Mouse (Mus musculus): ENCODE measurements around the gene Gja4. TPM values are rescaled to one million over a fixed set of nuclear protein-coding genes. Genes with fewer than 3 reads are reported as not detected.

The Gja4 gene
- not detected in 2 replicates for polyA plus RNA-seq (2011; ENCODE audit: insufficient read length, low read depth, missing spikeins)

DNA sequence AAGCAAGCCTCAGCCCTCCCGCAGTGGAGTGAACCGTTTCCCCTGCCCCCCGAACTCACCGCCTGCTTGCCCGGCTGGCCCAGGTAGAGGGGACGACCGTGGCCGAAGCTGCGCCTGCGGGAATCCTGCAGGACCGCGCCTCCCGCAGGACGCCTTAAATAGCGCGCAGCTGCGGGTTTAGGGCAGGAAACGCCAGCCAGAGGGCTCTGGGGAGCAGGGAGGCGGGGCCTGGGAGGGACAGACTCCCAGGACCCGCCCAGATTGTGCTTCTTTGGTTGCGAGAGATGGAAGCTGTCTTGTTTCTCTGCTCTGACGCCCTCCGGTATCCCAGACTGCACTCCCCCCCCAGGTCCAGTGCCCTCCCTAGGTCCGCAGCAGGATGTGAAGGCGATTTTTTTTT, at the start of gene Gja4:
TSS of gene Gja4 (minus strand) at position 179 of the 400 bp plus-strand sequence.
- Histone ChIP-seq H3K4me1 (ENCODE audit: control insufficient read depth, insufficient read depth, low read length) (no peaks in the 10 kb centered on the region), H3K27ac (ENCODE audit: insufficient read depth, low read length) (no peak within 1 kb of the TSS), H3K4me3 (ENCODE audit: insufficient read depth, low read length) (peak within 1 kb of the TSS; percentile 31)
- no peak for TF ChIP-seq POLR2A (IDR thresholded peaks at IDR 0.05; ENCODE audit: low read depth, low read length)
- TF ChIP-seq CTCF (IDR thresholded peaks at IDR 0.05; ENCODE audit: borderline replicate concordance, insufficient read depth, low read length) = no peak

DNA sequence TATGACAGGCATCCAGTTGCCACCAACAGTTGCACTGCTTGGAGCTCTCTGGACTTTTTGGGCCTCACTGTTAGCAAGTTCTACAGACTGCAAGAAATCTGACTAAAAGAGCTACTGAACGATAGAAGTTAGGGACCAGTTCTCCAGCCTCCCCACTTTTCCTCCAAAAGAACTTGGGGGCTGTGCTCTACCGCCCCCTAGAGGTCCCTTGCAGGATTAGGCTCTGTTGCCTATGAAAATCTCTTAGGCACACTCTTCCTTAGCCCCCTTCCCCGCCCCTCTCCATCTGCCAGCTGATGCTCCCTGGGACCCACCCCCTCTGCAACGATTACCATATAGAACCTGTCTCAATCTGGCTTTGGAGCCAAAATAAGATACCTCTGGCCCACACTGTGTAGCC, 49.5 kb upstream of the Gja4 start:
- no peak overlapping the region for H3K4me3 ChIP-seq (ENCODE audit: insufficient read depth, low read length)
- no peaks in the 10 kb centered on the region for H3K4me1 ChIP-seq (ENCODE audit: control insufficient read depth, insufficient read depth, low read length)
- no peak for TF ChIP-seq CTCF (IDR thresholded peaks at IDR 0.05; ENCODE audit: borderline replicate concordance, insufficient read depth, low read length)
- no peak for TF ChIP-seq POLR2A (IDR thresholded peaks at IDR 0.05; ENCODE audit: low read depth, low read length)
- H3K27ac ChIP-seq (ENCODE audit: insufficient read depth, low read length) = no peak overlapping the region

DNA sequence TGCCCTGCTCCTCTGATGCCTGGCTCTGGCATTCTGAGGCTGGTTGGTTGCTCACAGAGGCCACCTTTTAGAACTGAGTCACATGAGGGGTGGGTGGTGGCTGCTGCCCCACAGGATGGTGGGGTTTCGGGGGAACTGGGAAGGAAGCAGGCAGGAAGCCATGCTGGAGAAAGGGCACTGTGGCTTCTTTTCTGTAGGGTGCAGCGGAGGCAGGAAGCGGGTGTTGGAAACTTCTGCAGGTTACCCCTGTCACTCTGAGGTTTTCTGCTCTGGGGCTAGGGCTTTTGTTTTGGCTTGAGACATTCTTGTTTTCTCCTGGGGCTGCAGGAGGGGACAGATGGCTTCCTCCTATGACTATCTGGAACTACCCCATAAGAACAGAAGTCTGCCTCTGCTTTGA, 48.7 kb upstream of the Gja4 start:
- H3K4me3 ChIP-seq (ENCODE audit: insufficient read depth, low read length) = no peak overlapping the region
- no peak overlapping the region for H3K27ac ChIP-seq (ENCODE audit: insufficient read depth, low read length)
- H3K4me1 ChIP-seq (ENCODE audit: control insufficient read depth, insufficient read depth, low read length) = no peaks in the 10 kb centered on the region
- no peak for TF ChIP-seq POLR2A (IDR thresholded peaks at IDR 0.05; ENCODE audit: low read depth, low read length)
- no peak for TF ChIP-seq CTCF (IDR thresholded peaks at IDR 0.05; ENCODE audit: borderline replicate concordance, insufficient read depth, low read length)

DNA sequence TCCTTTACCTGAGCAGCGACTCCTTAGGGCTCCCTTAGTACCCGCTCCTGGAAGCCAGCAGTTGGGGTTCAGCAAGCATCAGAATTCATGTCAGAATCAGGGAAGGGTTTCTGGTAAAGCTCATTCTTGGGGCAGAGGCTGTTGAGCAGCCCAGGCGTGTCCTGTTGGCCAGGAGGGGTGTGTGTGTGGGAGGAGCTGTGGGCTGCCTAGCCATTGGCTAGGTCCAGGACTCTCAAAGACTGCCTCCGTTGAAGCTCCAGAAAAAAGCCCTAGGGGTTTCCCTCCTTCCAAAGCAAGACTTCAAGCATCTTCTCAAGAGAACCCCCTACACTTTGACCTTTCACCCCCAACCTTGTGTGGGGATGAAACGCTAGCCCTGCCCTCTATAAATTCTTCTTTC, 44.2 kb upstream of the Gja4 start, which contains the start of gene Gjb5:
TSS of gene Gjb5 (minus strand) at position 164 of the 400 bp plus-strand sequence.
- TF ChIP-seq CTCF (IDR thresholded peaks at IDR 0.05; ENCODE audit: borderline replicate concordance, insufficient read depth, low read length) (no peak), POLR2A (IDR thresholded peaks at IDR 0.05; ENCODE audit: low read depth, low read length) (no peak)
- Histone ChIP-seq H3K4me1 (ENCODE audit: control insufficient read depth, insufficient read depth, low read length) (peaks cover 9% of the 10 kb centered on the region; the same call in 1 of the 2 replicates), H3K4me3 (ENCODE audit: insufficient read depth, low read length) (no peak within 1 kb of the TSS), H3K27ac (ENCODE audit: insufficient read depth, low read length) (no peak within 1 kb of the TSS)

DNA sequence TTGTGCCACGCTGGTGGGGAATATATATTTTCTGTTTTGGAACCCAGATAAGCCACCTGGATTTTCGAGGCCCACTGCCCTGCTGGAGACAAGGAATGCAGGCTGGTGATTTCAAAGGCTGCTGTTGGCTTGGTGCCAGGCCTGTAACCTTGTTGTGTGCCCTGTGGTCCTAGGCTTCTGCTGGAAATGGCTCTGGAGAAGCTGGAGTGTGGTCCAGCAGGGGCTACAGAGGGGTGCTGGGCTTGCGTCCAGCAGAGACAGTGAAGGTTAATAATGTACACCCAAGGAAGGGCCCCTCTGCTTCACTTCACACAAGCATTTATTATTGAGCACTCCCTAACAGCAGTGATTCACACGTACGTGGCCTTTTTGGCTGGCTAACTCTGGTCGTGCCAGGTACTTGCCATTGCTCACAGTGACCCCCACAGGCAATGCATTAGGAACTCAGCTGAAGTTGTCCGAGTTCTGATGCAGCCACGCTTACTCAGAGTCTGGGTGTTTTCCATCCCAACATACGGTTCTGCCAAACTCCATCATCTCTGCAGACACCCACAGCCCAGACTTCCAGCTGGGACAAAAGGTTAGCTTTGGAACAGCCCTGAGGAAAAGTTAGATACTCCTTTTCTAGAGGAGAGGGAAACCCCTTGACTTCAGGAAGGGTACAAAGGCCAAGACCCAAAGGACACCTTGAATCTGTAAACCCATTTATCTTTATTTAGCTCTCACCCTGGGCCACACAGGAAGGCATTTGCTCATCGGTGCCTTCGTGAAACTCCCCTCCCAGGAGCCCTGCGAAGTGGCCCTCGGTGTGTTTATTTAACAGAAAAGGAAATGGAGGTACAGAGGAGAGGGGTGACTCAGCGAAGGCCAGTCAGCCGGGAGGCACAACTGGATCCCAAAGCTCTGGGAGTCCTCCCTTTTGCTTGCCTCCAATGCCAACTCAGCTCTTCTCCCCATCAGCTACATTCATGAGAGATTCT, 41.0 kb upstream of the Gja4 start:
- no peak overlapping the region for H3K4me3 ChIP-seq (ENCODE audit: insufficient read depth, low read length)
- H3K4me1 ChIP-seq (ENCODE audit: control insufficient read depth, insufficient read depth, low read length) = peaks cover 16% of the 10 kb centered on the region
- H3K27ac ChIP-seq (ENCODE audit: insufficient read depth, low read length) = peak overlapping the region; percentile 84
- no peak for TF ChIP-seq POLR2A (IDR thresholded peaks at IDR 0.05; ENCODE audit: low read depth, low read length)
- TF ChIP-seq CTCF (IDR thresholded peaks at IDR 0.05; ENCODE audit: borderline replicate concordance, insufficient read depth, low read length) = no peak; the same call in 1 of the 2 replicates

DNA sequence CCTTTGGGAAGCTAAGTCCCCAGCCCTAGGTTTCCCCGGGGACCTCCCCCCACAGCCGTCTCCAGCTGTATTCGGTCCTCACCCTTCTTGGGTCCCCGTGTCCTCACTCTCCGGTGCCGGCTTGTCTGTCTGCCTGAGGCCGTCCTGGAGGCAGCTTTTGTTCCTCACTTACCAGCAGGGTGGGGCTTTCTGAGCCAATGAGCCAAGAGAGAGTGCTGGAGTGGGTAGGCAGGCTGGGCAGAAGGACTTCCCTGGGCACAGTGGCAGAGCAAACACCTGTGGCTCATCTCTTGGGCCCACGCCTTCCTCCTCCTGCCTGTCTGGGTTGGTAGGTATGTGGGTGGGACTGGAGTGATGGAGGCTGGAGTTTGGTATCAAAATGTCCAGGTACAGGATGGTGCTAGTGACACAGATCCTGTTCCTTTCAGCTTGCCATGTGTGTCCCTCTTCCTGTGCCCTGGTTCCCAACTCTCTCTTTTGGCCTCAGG, 40.2 kb upstream of the Gja4 start, which contains the start of gene Gjb4:
TSS of gene Gjb4 (minus strand) at position 131 of the 488 bp plus-strand sequence.
- peaks cover 16% of the 10 kb centered on the region for H3K4me1 ChIP-seq (ENCODE audit: control insufficient read depth, insufficient read depth, low read length)
- no peak within 1 kb of the TSS for H3K4me3 ChIP-seq (ENCODE audit: insufficient read depth, low read length)
- peak within 1 kb of the TSS; percentile 84 for H3K27ac ChIP-seq (ENCODE audit: insufficient read depth, low read length)
- TF ChIP-seq CTCF (IDR thresholded peaks at IDR 0.05; ENCODE audit: borderline replicate concordance, insufficient read depth, low read length) (no peak), POLR2A (IDR thresholded peaks at IDR 0.05; ENCODE audit: low read depth, low read length) (no peak)

DNA sequence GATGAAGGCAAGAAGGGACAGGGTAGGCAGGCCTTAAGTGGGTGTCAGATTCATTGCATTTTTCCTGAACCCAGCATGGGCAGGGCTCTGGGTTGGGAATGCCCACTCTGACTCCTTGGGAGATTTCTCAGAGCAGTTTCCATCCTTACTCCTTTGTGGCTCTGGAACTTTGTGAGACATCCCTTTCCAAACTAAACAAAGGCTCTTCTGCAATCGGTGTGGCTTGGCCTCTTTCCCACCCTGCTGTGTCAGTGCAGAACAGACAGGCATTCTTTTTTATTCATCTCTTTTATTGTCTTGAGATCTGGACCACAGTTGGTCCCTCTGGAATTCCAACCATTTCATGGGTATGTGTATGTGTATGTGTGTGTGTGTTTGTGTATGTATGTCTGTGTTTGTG, 38.8 kb upstream of the Gja4 start:
- Histone ChIP-seq H3K4me3 (ENCODE audit: insufficient read depth, low read length) (no peak overlapping the region), H3K27ac (ENCODE audit: insufficient read depth, low read length) (peak overlapping the region; percentile 65)
- TF ChIP-seq POLR2A (IDR thresholded peaks at IDR 0.05; ENCODE audit: low read depth, low read length) = no peak
- no peak for TF ChIP-seq CTCF (IDR thresholded peaks at IDR 0.05; ENCODE audit: borderline replicate concordance, insufficient read depth, low read length)

DNA sequence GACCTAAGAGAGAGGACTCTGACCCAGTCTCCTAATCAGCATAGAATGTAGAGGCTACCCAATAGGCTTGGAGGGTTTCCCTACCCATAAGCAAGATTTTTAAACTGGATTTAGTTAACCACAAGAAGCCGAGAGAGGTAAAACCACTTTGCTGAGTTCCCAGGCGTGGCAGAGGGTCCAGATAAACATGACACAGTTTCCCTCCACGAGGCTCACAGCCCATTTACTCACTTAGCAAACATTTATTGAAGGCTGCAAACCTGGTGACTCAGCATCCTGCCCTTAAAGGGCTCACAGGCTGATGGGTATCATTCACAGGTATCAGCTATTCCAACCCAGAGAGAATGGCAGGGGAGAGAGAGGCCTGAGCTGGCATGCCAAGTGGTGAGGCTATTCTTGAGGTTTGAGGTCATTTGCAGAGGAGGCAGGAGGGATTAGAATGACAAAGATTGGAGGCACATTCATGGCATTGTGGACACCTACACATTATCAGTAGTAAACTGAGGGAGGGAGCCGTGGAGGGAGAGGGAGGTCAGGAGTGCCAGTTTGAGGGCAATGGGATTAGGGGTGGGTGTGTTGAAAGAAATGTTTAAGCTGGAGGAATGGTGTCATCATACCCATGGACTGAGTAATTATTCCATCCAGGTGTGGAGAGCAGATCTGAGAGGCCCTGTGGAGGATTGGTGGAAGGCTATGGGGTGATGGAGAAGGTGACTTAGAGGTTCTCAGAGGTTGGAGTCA, 35.9 kb upstream of the Gja4 start:
- Histone ChIP-seq H3K4me3 (ENCODE audit: insufficient read depth, low read length) (no peak overlapping the region), H3K4me1 (ENCODE audit: control insufficient read depth, insufficient read depth, low read length) (peaks cover 20% of the 10 kb centered on the region), H3K27ac (ENCODE audit: insufficient read depth, low read length) (peak overlapping the region; percentile 36; the same call in 1 of the 2 replicates)
- TF ChIP-seq POLR2A (IDR thresholded peaks at IDR 0.05; ENCODE audit: low read depth, low read length) (no peak), CTCF (IDR thresholded peaks at IDR 0.05; ENCODE audit: borderline replicate concordance, insufficient read depth, low read length) (no peak)

More for the DNA sequence above, 38.8 kb upstream of the Gja4 start:
- peaks cover 20% of the 10 kb centered on the region for H3K4me1 ChIP-seq (ENCODE audit: control insufficient read depth, insufficient read depth, low read length)

DNA sequence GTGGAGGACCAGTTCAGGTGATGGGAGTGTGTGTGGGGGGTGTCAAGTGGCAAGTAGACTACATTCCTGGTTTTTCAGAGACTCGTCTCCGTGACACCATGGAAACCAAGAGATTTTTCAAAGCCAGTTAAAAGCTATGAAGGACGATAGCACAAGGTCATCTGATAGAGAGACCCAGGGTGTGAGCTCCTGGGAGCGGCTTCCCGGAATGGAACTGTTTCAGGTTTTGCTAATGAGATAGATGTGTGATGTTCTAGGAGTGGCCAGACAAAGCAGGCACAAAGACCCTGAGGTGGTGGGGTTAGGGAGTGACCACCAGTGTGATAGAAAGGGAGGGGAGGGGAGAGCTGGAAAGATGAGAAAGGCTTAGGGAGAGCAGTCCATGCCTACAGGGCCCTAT, 31.2 kb upstream of the Gja4 start:
- Histone ChIP-seq H3K27ac (ENCODE audit: insufficient read depth, low read length) (no peak overlapping the region), H3K4me3 (ENCODE audit: insufficient read depth, low read length) (no peak overlapping the region), H3K4me1 (ENCODE audit: control insufficient read depth, insufficient read depth, low read length) (peaks cover 5% of the 10 kb centered on the region; the same call in 1 of the 2 replicates)
- no peak for TF ChIP-seq CTCF (IDR thresholded peaks at IDR 0.05; ENCODE audit: borderline replicate concordance, insufficient read depth, low read length)
- no peak for TF ChIP-seq POLR2A (IDR thresholded peaks at IDR 0.05; ENCODE audit: low read depth, low read length)

All from embryonic fibroblast, embryonic 13.5 days (primary cell).